Mouse (Mus musculus): ENCODE results near the gene Ebf1. TPM values are rescaled to one million over a fixed set of nuclear protein-coding genes. Genes with fewer than 3 reads are reported as not detected.

Gene Ebf1
- total and polyA plus RNA-seq, 3 experiments = 0.04 TPM; not detected in 2

DNA sequence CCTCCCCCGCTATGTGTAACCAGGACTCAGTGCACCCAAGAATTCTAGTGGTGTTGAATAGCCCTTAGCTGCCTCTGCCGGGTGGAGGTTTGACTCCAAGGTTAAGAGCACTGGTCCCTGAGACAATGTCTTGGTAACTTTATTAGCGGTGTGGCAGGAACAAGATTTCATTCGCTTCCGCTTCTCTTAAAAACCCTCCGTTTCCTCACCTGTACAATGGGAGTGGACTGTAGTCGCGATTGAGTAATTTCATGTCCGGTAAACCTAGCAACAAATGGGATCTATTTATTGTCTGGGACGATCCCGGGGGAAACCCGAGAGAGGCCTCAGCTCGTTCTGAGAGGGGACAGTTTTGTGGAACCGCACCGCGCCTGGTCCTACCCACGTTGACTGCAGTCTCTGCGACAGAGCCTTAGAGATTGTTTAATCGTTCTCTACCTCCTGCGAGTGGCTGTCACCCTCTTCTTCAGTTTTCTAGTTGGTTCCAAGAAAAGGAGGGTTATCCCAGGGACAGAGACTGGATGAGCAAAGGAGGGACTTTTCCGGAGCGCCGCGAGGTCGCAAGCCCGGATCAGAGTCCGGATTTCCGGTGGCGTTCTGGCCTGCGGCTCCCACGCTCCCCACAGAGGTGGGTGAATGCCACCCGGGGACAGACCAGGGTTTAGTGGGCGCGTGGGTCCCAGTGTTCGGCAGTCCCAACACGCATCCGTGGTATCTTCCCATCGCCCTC lies 4.3 kb upstream of the Ebf1 start:
- Histone ChIP-seq H3K4me3 (ENCODE audit: control insufficient read depth in 1 of 2, insufficient read depth in 1 of 2, low read depth in 2 of 2, low read length in 2 of 2) (no peak overlapping the region), H3K27me3 (ENCODE audit: control insufficient read depth in 1 of 2, insufficient read depth in 2 of 2, low read length in 2 of 2) (no peaks in the 10 kb centered on the region), H3K36me3 (ENCODE audit: control insufficient read depth in 1 of 2, insufficient read depth in 2 of 2, low read length in 2 of 2) (no peaks in the 10 kb centered on the region), H3K9ac (ENCODE audit: control insufficient read depth, low read depth, low read length, poor library complexity, severe bottlenecking) (no peak overlapping the region), H3K9me3 (replicated peaks; ENCODE audit: insufficient read depth, low read length) (no peaks in the 10 kb centered on the region), H3K79me2 (ENCODE audit: control insufficient read depth, insufficient read depth, low read length, poor library complexity) (no peaks in the 10 kb centered on the region), H3K27ac (ENCODE audit: control insufficient read depth, low read depth, low read length) (no peak overlapping the region), H3K4me1 (ENCODE audit: control insufficient read depth in 1 of 2, insufficient read depth in 2 of 2, low read length in 2 of 2) (no peaks in the 10 kb centered on the region)
- TF ChIP-seq ETS1 (IDR thresholded peaks at IDR 0.05; ENCODE audit: low read depth, low read length) (no peak), ZMIZ1 (IDR thresholded peaks at IDR 0.05; ENCODE audit: low read depth, low read length) (no peak), ZC3H11A (IDR thresholded peaks at IDR 0.05; ENCODE audit: low read depth, low read length) (no peak), ZNF384 (IDR thresholded peaks at IDR 0.05; ENCODE audit: low read depth, low read length) (no peak), MAZ (IDR thresholded peaks at IDR 0.05; ENCODE audit: low read depth, low read length) (no peak), SMC3 (IDR thresholded peaks at IDR 0.05; ENCODE audit: low read depth, low read length) (no peak), EP300 (IDR thresholded peaks at IDR 0.05; ENCODE audit: low read depth in 1 of 2, low read length in 2 of 2) (no peak), MYC (IDR thresholded peaks at IDR 0.05; ENCODE audit: low read depth, low read length) (no peak), MYB (IDR thresholded peaks at IDR 0.05; ENCODE audit: low read depth, low read length) (no peak), POLR2AphosphoS5 (IDR thresholded peaks at IDR 0.05; ENCODE audit: borderline replicate concordance, low read depth, low read length) (no peak), BHLHE40 (IDR thresholded peaks at IDR 0.05; ENCODE audit: borderline replicate concordance, low read depth, low read length) (no peak)
- DNase-seq (ENCODE audit: low read depth, low spot score) = no peak

DNA sequence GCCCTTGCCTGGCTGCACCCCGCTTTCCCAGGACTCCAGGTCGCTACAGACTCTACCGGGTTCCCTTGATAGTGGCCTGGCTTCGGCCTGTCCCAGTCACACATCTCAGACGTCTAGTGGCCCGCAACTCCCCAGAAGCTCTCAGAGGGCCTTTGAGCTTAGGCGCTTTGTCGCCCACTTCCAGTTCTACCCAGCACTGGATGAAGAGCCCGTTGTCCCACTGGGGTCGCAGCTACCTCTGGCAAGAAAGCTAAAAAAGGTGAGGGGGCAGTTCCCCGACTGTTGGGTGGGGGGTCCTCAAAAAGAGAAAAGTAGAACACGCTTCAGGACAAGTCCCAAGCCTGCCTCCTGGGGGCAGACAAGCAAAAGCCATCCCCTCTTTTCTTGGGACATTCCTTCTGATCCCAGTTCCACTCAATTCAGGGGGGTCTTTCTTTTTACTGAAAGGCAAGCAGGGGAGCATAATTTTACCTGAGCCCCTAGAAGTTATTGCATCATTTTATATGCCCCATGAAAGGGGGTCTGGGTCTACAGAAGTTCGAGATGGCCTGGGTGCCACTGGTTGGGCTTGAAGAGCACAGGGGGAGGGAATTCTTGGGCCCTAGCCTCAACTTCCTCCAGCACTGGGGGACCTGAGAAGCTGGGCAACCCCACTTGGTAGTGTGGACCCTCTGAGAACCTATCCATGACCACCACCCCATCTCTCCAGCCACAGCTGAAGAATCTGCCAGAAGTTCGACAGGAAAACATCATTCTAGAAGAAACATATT lies 3.5 kb upstream of the Ebf1 start:
- TF ChIP-seq GATA1 (IDR thresholded peaks at IDR 0.05; ENCODE audit: low read depth, low read length) (no peak), BHLHE40 (IDR thresholded peaks at IDR 0.05; ENCODE audit: borderline replicate concordance, low read depth, low read length) (no peak), MAX (IDR thresholded peaks at IDR 0.05; ENCODE audit: low read length) (no peak), CHD2 (IDR thresholded peaks at IDR 0.05; ENCODE audit: low read length) (no peak), UBTF (IDR thresholded peaks at IDR 0.05; ENCODE audit: borderline replicate concordance, insufficient read depth, low read depth, low read length) (no peak), JUND (IDR thresholded peaks at IDR 0.05; ENCODE audit: low read depth, low read length) (no peak), POLR2AphosphoS2 (IDR thresholded peaks at IDR 0.05; ENCODE audit: low read length) (no peak), SIN3A (IDR thresholded peaks at IDR 0.05; ENCODE audit: low read length) (no peak)
- H3K4me3 ChIP-seq (ENCODE audit: control insufficient read depth in 1 of 2, insufficient read depth in 1 of 2, low read depth in 2 of 2, low read length in 2 of 2) = no peak overlapping the region
- H3K27ac ChIP-seq (ENCODE audit: control insufficient read depth, low read depth, low read length) = no peak overlapping the region
- H3K4me1 ChIP-seq (ENCODE audit: control insufficient read depth in 1 of 2, insufficient read depth in 2 of 2, low read length in 2 of 2) = no peaks in the 10 kb centered on the region
- H3K27me3 ChIP-seq (ENCODE audit: control insufficient read depth in 1 of 2, insufficient read depth in 2 of 2, low read length in 2 of 2) = no peaks in the 10 kb centered on the region
- H3K9ac ChIP-seq (ENCODE audit: control insufficient read depth, low read depth, low read length, poor library complexity, severe bottlenecking) = no peak overlapping the region
- DNase-seq (ENCODE audit: low read depth, low spot score) = no peak
- H3K9me3 ChIP-seq (replicated peaks; ENCODE audit: insufficient read depth, low read length) = no peaks in the 10 kb centered on the region
- H3K36me3 ChIP-seq (ENCODE audit: control insufficient read depth in 1 of 2, insufficient read depth in 2 of 2, low read length in 2 of 2) = no peaks in the 10 kb centered on the region
- no peaks in the 10 kb centered on the region for H3K79me2 ChIP-seq (ENCODE audit: control insufficient read depth, insufficient read depth, low read length, poor library complexity)

Data from MEL (cell line).